Mouse (Mus musculus) urinary bladder, postnatal 10 days (tissue): ENCODE results near the gene Tcl1.
"Not testable (repeated sequence)": the region's sequence is repeated elsewhere in the genome, so short reads cannot be mapped to it uniquely, and the experiment has no call there.

Experiments used
- DNase-seq: peaks from one replicate; pipeline ENCODE4 v3.0.0; 2022; ENCODE audit warnings: low spot score

Gene Tcl1

GRCm38 (mm10) chr12:105222601-105223319, at the start of gene Tcl1:
Gene Tcl1, minus strand, starts transcription at chr12:105222793.
- DNase-seq = no peak

- DNase-seq = no peak
Observed at GRCm38 (mm10) chr12:105271016-105271965, 48.7 kb upstream of the Tcl1 start.

GRCm38 (mm10) chr12:105267076-105267475, 44.5 kb upstream of the Tcl1 start:
- DNase-seq = no peak

- no peak for DNase-seq
Observed at GRCm38 (mm10) chr12:105266096-105266495, 43.5 kb upstream of the Tcl1 start.

- no peak for DNase-seq
Observed at GRCm38 (mm10) chr12:105259221-105259620, 36.6 kb upstream of the Tcl1 start.

- DNase-seq = no peak
Observed at GRCm38 (mm10) chr12:105258787-105259186, 36.2 kb upstream of the Tcl1 start.

GRCm38 (mm10) chr12:105253796-105254195, 31.2 kb upstream of the Tcl1 start:
- no peak for DNase-seq

DNA sequence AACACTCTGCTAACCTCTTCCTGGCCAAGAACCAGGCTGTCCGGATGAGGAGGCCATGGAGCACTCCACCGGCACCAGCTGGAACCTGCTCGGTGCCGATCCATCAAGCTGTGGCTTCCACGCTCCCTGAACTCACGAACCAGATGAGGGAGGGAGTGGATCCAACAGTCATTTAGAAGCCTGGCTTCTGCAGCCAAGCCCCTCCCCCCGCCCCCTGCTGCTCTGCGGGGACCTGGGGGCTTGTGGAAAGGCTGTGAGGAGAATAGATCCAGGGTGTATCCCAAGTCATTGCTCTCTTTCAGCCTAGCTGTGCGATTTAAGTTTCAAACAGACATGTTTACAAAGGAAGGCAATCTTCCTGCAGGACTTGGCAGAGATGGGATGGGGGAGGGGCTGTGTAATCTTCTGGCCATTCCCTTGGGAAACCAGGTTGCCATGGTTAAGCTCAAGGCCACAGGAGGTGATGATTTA, 26.2 kb upstream of the Tcl1 start:
- no peak for DNase-seq

GRCm38 (mm10) chr12:105239060-105239459, 16.5 kb upstream of the Tcl1 start:
- DNase-seq = no peak

- DNase-seq = no peak
Observed at GRCm38 (mm10) chr12:105235091-105235490, 12.5 kb upstream of the Tcl1 start.

DNA sequence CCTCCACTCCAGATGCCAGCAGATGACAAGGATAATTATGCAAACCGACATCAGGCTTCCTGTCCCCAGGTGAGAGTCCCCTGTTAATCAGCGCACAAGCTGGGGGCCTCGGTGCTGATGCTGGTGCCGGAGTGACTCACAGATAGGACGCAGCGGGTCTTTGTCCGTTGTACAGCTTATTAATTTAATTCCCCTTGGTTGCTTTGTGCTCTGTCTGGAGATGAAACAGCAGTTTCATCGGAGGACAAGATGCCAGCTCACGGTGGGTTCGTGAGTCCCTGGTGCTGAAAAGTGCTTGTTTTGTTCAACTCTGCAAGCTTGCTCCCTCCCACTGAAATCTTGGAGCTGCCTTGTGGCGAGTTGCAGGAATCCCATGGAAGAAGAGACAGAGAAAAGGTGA, 11.8 kb upstream of the Tcl1 start:
- DNase-seq = no peak

DNA sequence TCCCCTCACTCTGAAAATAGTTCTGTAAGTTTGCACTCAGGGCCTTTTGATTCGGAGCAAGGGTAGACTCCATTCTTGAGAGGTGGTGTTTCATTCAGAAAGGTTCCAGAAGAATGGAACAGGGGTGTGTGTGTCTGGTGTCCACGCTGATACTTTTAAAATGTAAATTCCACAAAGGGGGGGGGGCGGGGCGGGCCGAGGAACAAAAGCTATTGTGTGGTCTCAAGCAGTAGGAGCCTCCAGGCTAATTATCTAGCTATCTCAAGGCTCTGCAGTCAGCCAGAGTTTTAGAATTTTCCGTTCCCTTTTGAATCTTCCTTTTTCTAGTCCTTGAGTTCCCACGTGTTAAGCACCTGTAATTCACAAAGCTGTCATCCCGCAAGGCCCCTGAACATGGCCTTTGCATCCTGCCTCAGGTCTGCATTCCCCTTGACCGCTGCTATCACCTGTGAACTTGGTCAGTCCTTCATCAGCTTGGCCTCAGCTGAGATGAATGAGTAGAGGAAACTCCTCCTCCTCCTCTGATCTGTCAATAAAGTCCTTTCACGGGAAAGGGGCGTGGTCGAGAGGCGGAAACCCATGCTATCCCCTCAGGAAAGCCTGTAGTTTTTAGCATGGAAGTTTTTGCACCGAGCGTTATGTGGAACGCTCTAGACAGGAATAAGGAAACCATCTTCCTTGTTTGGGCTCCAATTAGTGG, 2.2 kb upstream of the Tcl1 start:
- DNase-seq = no peak

DNA sequence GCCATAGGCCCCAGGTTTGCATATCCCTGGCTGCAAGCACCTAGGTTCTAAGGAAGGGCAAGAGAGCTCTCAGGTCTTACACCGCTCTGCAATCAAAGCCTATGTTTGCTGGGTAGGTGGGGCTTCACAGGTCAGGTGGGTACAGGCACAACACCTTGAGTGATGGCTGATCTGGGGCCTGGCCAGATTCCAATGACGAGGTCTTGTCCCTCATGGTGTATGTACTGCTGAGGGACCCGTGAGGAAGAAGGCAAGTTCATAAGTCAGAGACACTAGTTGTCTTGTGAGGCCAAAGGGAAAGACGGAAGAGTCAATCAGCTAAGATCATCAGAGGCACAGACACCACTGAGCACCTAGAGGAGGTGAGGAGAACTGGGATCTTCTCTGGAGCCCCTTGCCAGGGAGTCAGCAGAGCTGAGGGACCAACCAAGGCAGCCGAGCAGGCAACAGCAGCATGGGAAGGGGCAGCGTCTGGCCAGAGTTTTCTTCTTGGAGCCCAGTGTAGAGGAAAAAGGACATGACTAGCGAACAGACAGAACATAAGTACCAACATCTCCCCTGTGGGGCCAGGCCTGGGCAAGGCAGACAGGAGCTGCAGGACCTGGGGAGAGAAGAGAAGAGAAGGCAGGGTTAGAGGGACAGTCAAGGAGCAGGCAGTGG, 5.4 kb downstream of the Tcl1 start:
- DNase-seq = no peak

GRCm38 (mm10) chr12:105209231-105209630, 13.4 kb downstream of the Tcl1 start:
- no peak for DNase-seq

GRCm38 (mm10) chr12:105208441-105208840, 14.2 kb downstream of the Tcl1 start:
- DNase-seq = no peak

- DNase-seq = no peak
Observed at GRCm38 (mm10) chr12:105207071-105207470, 15.5 kb downstream of the Tcl1 start.

- DNase-seq = not testable (repeated sequence)
Observed at GRCm38 (mm10) chr12:105201657-105202056, 20.9 kb downstream of the Tcl1 start, which contains the start of gene Tcl1b4. Gene Tcl1b4, plus strand, starts transcription at chr12:105201957.

DNA sequence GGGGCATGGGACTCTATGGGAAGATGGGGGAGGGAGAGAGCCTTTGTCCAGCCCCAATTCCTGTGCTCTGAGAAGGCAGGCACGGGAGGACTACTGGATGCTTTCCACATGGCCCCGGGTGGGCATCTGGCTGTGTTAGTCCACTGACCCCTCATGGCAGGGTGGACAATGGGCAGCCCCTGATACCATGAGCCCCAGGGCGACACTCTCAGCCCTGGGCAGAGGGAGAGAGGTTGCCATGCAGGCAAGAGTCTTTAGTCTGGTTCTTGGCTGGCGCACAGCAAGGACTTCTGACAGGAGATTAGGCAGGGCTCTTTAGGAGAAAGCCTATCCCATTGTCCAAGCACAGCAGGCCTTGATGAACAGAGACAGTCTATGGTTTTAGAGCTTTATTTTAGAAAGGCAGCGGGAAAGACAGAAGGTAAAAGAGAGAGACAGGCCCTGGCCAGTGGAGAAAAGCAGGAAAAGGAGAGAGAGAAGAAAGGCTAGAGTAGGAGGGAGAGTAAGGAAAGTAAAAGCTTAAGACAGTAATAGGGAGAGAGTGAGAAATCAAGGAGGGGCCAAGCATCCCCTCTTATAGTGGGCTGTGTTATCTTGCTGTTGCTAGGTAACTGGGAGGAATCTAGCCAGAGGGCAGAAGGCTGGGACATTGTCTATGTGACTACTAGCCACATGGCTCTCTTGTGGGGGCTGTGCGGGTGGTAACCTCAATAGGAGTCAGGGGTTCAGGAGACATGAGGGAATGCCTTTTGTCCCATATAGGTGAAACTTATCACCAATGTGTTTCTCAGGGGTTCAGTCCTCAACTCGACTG, 22.7 kb downstream of the Tcl1 start:
- not testable (repeated sequence) for DNase-seq

- not testable (repeated sequence) for DNase-seq
Observed at GRCm38 (mm10) chr12:105190743-105191142, 31.9 kb downstream of the Tcl1 start, which contains the start of gene Tcl1b3. Gene Tcl1b3, plus strand, starts transcription at chr12:105191043.

GRCm38 (mm10) chr12:105188980-105189379, 33.6 kb downstream of the Tcl1 start:
- DNase-seq = not testable (repeated sequence)
